Mouse (Mus musculus): ENCODE measurements around the gene Gm2a. TPM values are rescaled to one million over a fixed set of nuclear protein-coding genes. Genes with fewer than 3 reads are reported as not detected.
"Not testable (repeated sequence)": the region's sequence is repeated elsewhere in the genome, so short reads cannot be mapped to it uniquely, and the experiment has no call there.

The Gm2a gene
- polyA plus RNA-seq, 1 experiment: 2.9 TPM

GRCm38 (mm10) chr11:55105389-55105788 lies 7.5 kb downstream of the Gm2a start:
- Histone ChIP-seq H3K79me2 (ENCODE audit: control insufficient read depth, insufficient read depth) (no peaks in the 10 kb centered on the region), H3K79me3 (ENCODE audit: low read depth) (no peaks in the 10 kb centered on the region), H3ac (ENCODE audit: control insufficient read depth, insufficient read length, low read depth) (no peak overlapping the region), H3K27me3 (ENCODE audit: control insufficient read depth, insufficient read depth, insufficient read length) (no peaks in the 10 kb centered on the region), H3K4me3 (ENCODE audit: insufficient read depth, poor library complexity, severe bottlenecking) (no peak overlapping the region), H3K36me3 (ENCODE audit: control insufficient read depth, insufficient read depth) (no peaks in the 10 kb centered on the region)
- TF ChIP-seq CTCF (IDR thresholded peaks at IDR 0.05; ENCODE audit: control insufficient read depth, insufficient read depth, insufficient read length) (no peak), FOSL1 (IDR thresholded peaks at IDR 0.05; ENCODE audit: insufficient read depth, low read length, poor library complexity, severe bottlenecking) (no peak), MYOG (IDR thresholded peaks at IDR 0.05; ENCODE audit: control insufficient read depth, extremely low read depth, insufficient read length) (no peak), MAX (IDR thresholded peaks at IDR 0.05) (no peak), CEBPB (IDR thresholded peaks at IDR 0.05; ENCODE audit: low read depth) (no peak), USF1 (IDR thresholded peaks at IDR 0.05; ENCODE audit: low read depth) (no peak), MYOD1 (IDR thresholded peaks at IDR 0.05; ENCODE audit: control insufficient read depth, insufficient read length, low read depth) (no peak)

GRCm38 (mm10) chr11:55106636-55107035 lies 8.7 kb downstream of the Gm2a start:
- Histone ChIP-seq H3K79me2 (ENCODE audit: control insufficient read depth, insufficient read depth) (no peaks in the 10 kb centered on the region), H3K36me3 (ENCODE audit: control insufficient read depth, insufficient read depth) (no peaks in the 10 kb centered on the region), H3ac (ENCODE audit: control insufficient read depth, insufficient read length, low read depth) (no peak overlapping the region), H3K4me3 (ENCODE audit: insufficient read depth, poor library complexity, severe bottlenecking) (no peak overlapping the region), H3K79me3 (ENCODE audit: low read depth) (no peaks in the 10 kb centered on the region), H3K27me3 (ENCODE audit: control insufficient read depth, insufficient read depth, insufficient read length) (no peaks in the 10 kb centered on the region)
- TF ChIP-seq MAX (IDR thresholded peaks at IDR 0.05): no peak

GRCm38 (mm10) chr11:55109521-55110300 lies 11.8 kb downstream of the Gm2a start:
- TF ChIP-seq MYOD1 (IDR thresholded peaks at IDR 0.05; ENCODE audit: control insufficient read depth, insufficient read length, low read depth) (no peak), MAX (IDR thresholded peaks at IDR 0.05) (no peak), USF1 (IDR thresholded peaks at IDR 0.05; ENCODE audit: low read depth) (no peak), FOSL1 (IDR thresholded peaks at IDR 0.05; ENCODE audit: insufficient read depth, low read length, poor library complexity, severe bottlenecking) (no peak), CEBPB (IDR thresholded peaks at IDR 0.05; ENCODE audit: low read depth) (no peak), MYOG (IDR thresholded peaks at IDR 0.05; ENCODE audit: control insufficient read depth, extremely low read depth, insufficient read length) (no peak), CTCF (IDR thresholded peaks at IDR 0.05; ENCODE audit: control insufficient read depth, insufficient read depth, insufficient read length) (no peak)
- no peaks in the 10 kb centered on the region for H3K79me3 ChIP-seq (ENCODE audit: low read depth)
- no peaks in the 10 kb centered on the region for H3K36me3 ChIP-seq (ENCODE audit: control insufficient read depth, insufficient read depth)
- no peaks in the 10 kb centered on the region for H3K27me3 ChIP-seq (ENCODE audit: control insufficient read depth, insufficient read depth, insufficient read length)
- no peak overlapping the region for H3ac ChIP-seq (ENCODE audit: control insufficient read depth, insufficient read length, low read depth)
- no peaks in the 10 kb centered on the region for H3K79me2 ChIP-seq (ENCODE audit: control insufficient read depth, insufficient read depth)
- no peak overlapping the region for H3K4me3 ChIP-seq (ENCODE audit: insufficient read depth, poor library complexity, severe bottlenecking)

- no peak overlapping the region for H3ac ChIP-seq (ENCODE audit: control insufficient read depth, insufficient read length, low read depth)
- no peaks in the 10 kb centered on the region for H3K79me3 ChIP-seq (ENCODE audit: low read depth)
- no peaks in the 10 kb centered on the region for H3K79me2 ChIP-seq (ENCODE audit: control insufficient read depth, insufficient read depth)
- TF ChIP-seq CEBPB (IDR thresholded peaks at IDR 0.05; ENCODE audit: low read depth) (no peak), MYOD1 (IDR thresholded peaks at IDR 0.05; ENCODE audit: control insufficient read depth, insufficient read length, low read depth) (no peak), MAX (IDR thresholded peaks at IDR 0.05) (no peak), MYOG (IDR thresholded peaks at IDR 0.05; ENCODE audit: control insufficient read depth, extremely low read depth, insufficient read length) (no peak), FOSL1 (IDR thresholded peaks at IDR 0.05; ENCODE audit: insufficient read depth, low read length, poor library complexity, severe bottlenecking) (no peak), USF1 (IDR thresholded peaks at IDR 0.05; ENCODE audit: low read depth) (no peak), CTCF (IDR thresholded peaks at IDR 0.05; ENCODE audit: control insufficient read depth, insufficient read depth, insufficient read length) (no peak)
- no peaks in the 10 kb centered on the region for H3K27me3 ChIP-seq (ENCODE audit: control insufficient read depth, insufficient read depth, insufficient read length)
- H3K4me3 ChIP-seq (ENCODE audit: insufficient read depth, poor library complexity, severe bottlenecking): no peak overlapping the region
- H3K36me3 ChIP-seq (ENCODE audit: control insufficient read depth, insufficient read depth): no peaks in the 10 kb centered on the region
These were observed 12.8 kb downstream of the Gm2a start for GRCm38 (mm10) chr11:55110566-55111169.

GRCm38 (mm10) chr11:55113209-55113860 lies 15.4 kb downstream of the Gm2a start:
- TF ChIP-seq USF1 (IDR thresholded peaks at IDR 0.05; ENCODE audit: low read depth) (no peak), FOSL1 (IDR thresholded peaks at IDR 0.05; ENCODE audit: insufficient read depth, low read length, poor library complexity, severe bottlenecking) (no peak), MYOG (IDR thresholded peaks at IDR 0.05; ENCODE audit: control insufficient read depth, extremely low read depth, insufficient read length) (no peak), CTCF (IDR thresholded peaks at IDR 0.05; ENCODE audit: control insufficient read depth, insufficient read depth, insufficient read length) (no peak), MAX (IDR thresholded peaks at IDR 0.05) (no peak), CEBPB (IDR thresholded peaks at IDR 0.05; ENCODE audit: low read depth) (no peak), MYOD1 (IDR thresholded peaks at IDR 0.05; ENCODE audit: control insufficient read depth, insufficient read length, low read depth) (no peak)
- no peak overlapping the region for H3ac ChIP-seq (ENCODE audit: control insufficient read depth, insufficient read length, low read depth)
- H3K79me2 ChIP-seq (ENCODE audit: control insufficient read depth, insufficient read depth): no peaks in the 10 kb centered on the region
- H3K27me3 ChIP-seq (ENCODE audit: control insufficient read depth, insufficient read depth, insufficient read length): no peaks in the 10 kb centered on the region
- H3K4me3 ChIP-seq (ENCODE audit: insufficient read depth, poor library complexity, severe bottlenecking): no peak overlapping the region
- no peaks in the 10 kb centered on the region for H3K36me3 ChIP-seq (ENCODE audit: control insufficient read depth, insufficient read depth)
- no peaks in the 10 kb centered on the region for H3K79me3 ChIP-seq (ENCODE audit: low read depth)

GRCm38 (mm10) chr11:55113861-55114250 lies 15.9 kb downstream of the Gm2a start:
- not testable (repeated sequence) for H3K36me3 ChIP-seq (ENCODE audit: control insufficient read depth, insufficient read depth); H3K27me3 ChIP-seq (ENCODE audit: control insufficient read depth, insufficient read depth, insufficient read length); H3ac ChIP-seq (ENCODE audit: control insufficient read depth, insufficient read length, low read depth); H3K79me3 ChIP-seq (ENCODE audit: low read depth); H3K4me3 ChIP-seq (ENCODE audit: insufficient read depth, poor library complexity, severe bottlenecking); H3K79me2 ChIP-seq (ENCODE audit: control insufficient read depth, insufficient read depth)

Data from C2C12 (cell line).